Mouse (Mus musculus) duodenum, adult 2 months (tissue): ENCODE data around the gene Ptn. TPM values are rescaled to one million over a fixed set of nuclear protein-coding genes. Genes with fewer than 3 reads are reported as not detected.

ENCODE experiments used
- polyA plus RNA-seq: library from polyadenylated mRNA; depleted of rRNA; stranded (reverse); fragments of >200 nt; gene quantifications from 2 replicates; pipeline ENCODE4 v1.2.3, GENCODE M21; 2012; ENCODE audit warnings: low replicate concordance; rRNA removed

The Ptn gene
- 0.24 and 0.68 TPM in 2 replicates for polyA plus RNA-seq

GRCm38 (mm10) chr6:36809747-36810285 is at the start of gene Ptn:
Gene Ptn, minus strand, starts transcription at chr6:36810220.

